Mouse (Mus musculus): ENCODE results near the gene Mdk. TPM values are rescaled to one million over a fixed set of nuclear protein-coding genes. Genes with fewer than 3 reads are reported as not detected.
A peak's percentile ranks its signal among the peaks of the same experiment; 100 is the strongest.

The Mdk gene
- polyA plus RNA-seq, 1 experiment from 2014 or later, result 973 TPM

DNA sequence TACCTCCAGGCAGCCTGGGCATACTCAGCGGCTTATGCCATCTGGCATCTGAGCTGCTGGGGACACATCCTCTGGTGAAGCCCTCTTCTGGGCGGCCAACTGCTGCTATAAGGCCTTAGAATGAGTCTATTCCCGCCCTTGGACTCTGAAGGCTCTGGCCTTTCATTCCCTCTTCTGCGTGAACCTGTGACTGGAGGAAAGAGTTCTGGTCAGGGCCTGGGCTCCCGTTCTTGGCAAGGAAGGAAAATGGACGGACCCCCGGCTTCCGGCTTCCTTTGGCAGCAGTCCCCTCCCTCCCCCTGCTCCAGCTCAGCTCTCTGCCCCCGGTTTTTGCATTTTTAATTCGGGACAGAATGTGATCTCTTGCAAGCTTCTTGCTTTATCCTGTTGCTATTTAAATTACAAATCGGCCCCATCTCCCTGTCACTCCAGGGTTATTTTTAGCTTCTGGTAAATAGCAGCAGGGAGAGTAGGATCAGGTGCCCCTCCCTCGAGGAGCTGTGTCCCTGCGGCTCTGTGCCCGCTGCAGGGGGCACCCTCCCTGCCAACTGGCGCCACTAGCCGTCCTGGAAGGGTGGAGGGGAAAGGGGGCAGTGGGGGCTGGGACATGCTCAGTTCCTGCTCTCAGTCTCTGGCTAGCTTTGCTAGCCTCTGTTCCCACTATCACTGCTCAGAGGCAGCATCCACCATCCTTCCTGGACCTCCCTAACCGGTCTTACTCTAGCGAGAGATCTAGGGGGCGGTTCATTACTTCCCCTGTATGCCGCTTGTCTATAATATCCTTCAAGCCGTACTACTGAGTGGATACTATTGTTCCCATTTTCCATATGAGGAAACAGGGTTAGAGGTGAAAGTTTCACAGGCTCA, 39.4 kb upstream of the Mdk start:
- DNase-seq (ENCODE audit: low spot score) (no peak), ATAC-seq (replicated peaks; ENCODE audit: low FRiP score, low TSS enrichment, low read depth) (0 out of 2 replicates have a peak, but pooled peaks have one; percentile 30)
- Histone ChIP-seq H3K4me2 (ENCODE audit: low read length) (0 out of 2 replicates have a peak overlapping the region, but pooled peaks have one; percentile 3), H3K9me3 (ENCODE audit: control insufficient read depth, low read length) (no peaks in the 10 kb centered on the region), H3K27ac (ENCODE audit: low read depth) (peak overlapping the region; percentile 40; the same call in 1 of the 2 replicates), H3K36me3 (ENCODE audit: control insufficient read depth, insufficient read depth, low read length) (no peaks in the 10 kb centered on the region), H3K27me3 (replicated peaks; ENCODE audit: control insufficient read depth, insufficient read depth, low read length) (peaks cover 29% of the 10 kb centered on the region), H3K9ac (ENCODE audit: low read length) (no peak overlapping the region), H3K4me1 (replicated peaks; ENCODE audit: control insufficient read depth, insufficient read depth, low read length) (peaks cover 29% of the 10 kb centered on the region), H3K4me3 (ENCODE audit: low read depth, low read length) (no peak overlapping the region)
- 24% methylated on average over 21 of the region's 21 CpGs for WGBS

DNA sequence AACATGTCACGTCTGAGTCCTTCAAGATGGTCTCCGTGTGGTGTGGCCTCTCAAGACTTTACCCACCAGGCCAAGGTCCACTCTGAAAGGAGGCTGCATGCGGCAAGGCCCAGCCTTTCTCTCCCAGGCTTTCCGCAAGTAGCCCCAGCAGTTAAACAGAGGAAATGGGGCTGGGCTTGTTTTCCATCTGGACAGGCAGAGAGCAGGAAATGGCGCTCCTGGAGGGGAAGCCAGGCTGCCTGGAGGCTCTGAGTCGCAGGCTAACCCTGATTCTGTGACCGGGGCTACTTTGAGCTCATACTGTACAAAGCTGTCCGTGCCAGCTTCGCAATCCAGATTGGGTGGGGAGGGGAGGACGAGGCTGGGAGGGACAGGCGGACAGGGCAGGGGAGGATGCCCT, 35.9 kb upstream of the Mdk start:
- Histone ChIP-seq H3K27ac (ENCODE audit: low read depth) (peak overlapping the region; percentile 70), H3K36me3 (ENCODE audit: control insufficient read depth, insufficient read depth, low read length) (no peaks in the 10 kb centered on the region), H3K9ac (ENCODE audit: low read length) (no peak overlapping the region), H3K4me3 (ENCODE audit: low read depth, low read length) (no peak overlapping the region), H3K9me3 (ENCODE audit: control insufficient read depth, low read length) (no peaks in the 10 kb centered on the region), H3K27me3 (replicated peaks; ENCODE audit: control insufficient read depth, insufficient read depth, low read length) (no peaks in the 10 kb centered on the region), H3K4me2 (ENCODE audit: low read length) (no peak overlapping the region), H3K4me1 (replicated peaks; ENCODE audit: control insufficient read depth, insufficient read depth, low read length) (peaks cover 30% of the 10 kb centered on the region)
- ATAC-seq (replicated peaks; ENCODE audit: low FRiP score, low TSS enrichment, low read depth), result no peak
- DNase-seq (ENCODE audit: low spot score), result no peak
- 51% methylated on average over 11 of the region's 11 CpGs for WGBS

DNA sequence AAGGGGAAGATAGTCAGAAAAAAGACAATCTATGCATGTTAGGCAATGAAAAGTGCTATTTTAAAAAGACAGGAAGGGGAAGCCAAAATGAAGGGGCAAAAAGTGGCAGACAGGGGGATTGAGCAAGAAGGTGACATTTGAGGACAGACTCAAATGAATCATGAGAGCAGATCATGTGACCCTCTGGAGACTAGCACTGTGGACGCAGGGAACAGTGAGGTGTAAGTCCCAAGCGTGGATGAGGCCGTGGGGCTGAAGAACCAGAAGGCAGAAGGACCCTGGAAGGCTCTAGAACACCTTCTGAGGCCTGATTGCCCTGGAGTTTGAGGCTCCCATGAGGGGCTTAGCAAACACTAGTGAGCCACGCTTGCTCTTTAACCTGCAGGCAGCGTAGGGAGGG, 34.3 kb upstream of the Mdk start:
- WGBS, result 92% methylated on average over 5 of the region's 5 CpGs
- no peak for ATAC-seq (replicated peaks; ENCODE audit: low FRiP score, low TSS enrichment, low read depth)

DNA sequence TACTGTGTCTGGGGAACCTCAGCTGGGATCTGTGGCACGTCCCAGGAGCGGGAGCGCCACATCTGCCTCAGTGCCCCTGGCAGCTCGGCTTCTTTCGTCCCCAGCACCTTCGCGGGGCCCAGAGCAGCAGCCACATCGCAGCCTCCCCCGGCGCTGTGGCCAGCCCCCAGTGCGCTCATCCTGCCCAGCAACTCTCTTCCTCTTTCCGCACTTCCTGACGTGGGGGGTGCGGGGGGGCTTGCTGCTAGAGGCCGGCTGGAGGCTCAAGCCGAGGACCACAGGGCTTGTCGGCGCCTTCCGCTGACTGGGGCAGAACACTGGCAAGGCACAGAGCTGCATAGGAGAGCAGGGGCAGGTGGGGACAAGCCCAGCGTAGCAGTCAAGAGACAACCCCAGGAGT, 33.3 kb upstream of the Mdk start:
- DNase-seq (ENCODE audit: low spot score), result no peak
- Histone ChIP-seq H3K9ac (ENCODE audit: low read length) (peak overlapping the region; percentile 8), H3K4me3 (ENCODE audit: low read depth, low read length) (peak overlapping the region; percentile 16), H3K4me1 (replicated peaks; ENCODE audit: control insufficient read depth, insufficient read depth, low read length) (peaks cover 34% of the 10 kb centered on the region), H3K4me2 (ENCODE audit: low read length) (peak overlapping the region; percentile 41), H3K27ac (ENCODE audit: low read depth) (no peak overlapping the region), H3K27me3 (replicated peaks; ENCODE audit: control insufficient read depth, insufficient read depth, low read length) (no peaks in the 10 kb centered on the region), H3K9me3 (ENCODE audit: control insufficient read depth, low read length) (no peaks in the 10 kb centered on the region), H3K36me3 (ENCODE audit: control insufficient read depth, insufficient read depth, low read length) (no peaks in the 10 kb centered on the region)
- WGBS, result 19% methylated on average over 20 of the region's 20 CpGs
- no peak for ATAC-seq (replicated peaks; ENCODE audit: low FRiP score, low TSS enrichment, low read depth)

More for the DNA sequence above, 34.3 kb upstream of the Mdk start:
- Histone ChIP-seq H3K27ac (ENCODE audit: low read depth) (no peak overlapping the region), H3K9me3 (ENCODE audit: control insufficient read depth, low read length) (no peaks in the 10 kb centered on the region), H3K9ac (ENCODE audit: low read length) (no peak overlapping the region), H3K4me1 (replicated peaks; ENCODE audit: control insufficient read depth, insufficient read depth, low read length) (peaks cover 34% of the 10 kb centered on the region), H3K4me2 (ENCODE audit: low read length) (no peak overlapping the region), H3K27me3 (replicated peaks; ENCODE audit: control insufficient read depth, insufficient read depth, low read length) (no peaks in the 10 kb centered on the region), H3K36me3 (ENCODE audit: control insufficient read depth, insufficient read depth, low read length) (no peaks in the 10 kb centered on the region), H3K4me3 (ENCODE audit: low read depth, low read length) (no peak overlapping the region)
- DNase-seq (ENCODE audit: low spot score), result no peak

DNA sequence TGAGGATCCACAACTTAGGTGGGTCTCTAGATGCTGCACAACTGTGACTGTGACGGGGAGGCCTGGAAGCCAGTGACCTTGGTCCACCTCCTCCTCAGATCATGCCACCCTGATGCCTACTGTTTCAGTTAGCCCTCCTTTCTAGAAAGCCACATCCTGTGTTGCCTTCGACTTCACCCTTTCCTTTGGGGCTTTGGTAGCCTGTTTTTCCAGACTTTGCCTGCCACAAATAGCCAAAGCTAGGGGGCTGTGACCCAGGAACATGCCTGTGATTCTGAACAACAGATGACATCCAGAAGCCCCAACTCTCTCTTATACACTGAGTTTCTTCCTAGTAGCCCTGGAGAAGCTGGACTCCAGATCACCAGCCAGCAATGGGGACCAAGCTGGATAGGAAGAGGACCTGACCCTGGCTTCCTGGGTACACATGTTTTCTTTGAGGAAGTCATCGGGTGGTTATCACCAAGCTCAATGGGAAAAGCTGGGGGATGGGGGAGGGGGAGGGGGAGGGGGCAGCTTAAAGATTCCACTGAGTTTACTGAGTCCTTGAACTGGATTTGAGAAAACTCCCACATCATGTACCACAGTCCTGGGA, 32.6 kb upstream of the Mdk start:
- Histone ChIP-seq H3K36me3 (ENCODE audit: control insufficient read depth, insufficient read depth, low read length) (no peaks in the 10 kb centered on the region), H3K27me3 (replicated peaks; ENCODE audit: control insufficient read depth, insufficient read depth, low read length) (no peaks in the 10 kb centered on the region), H3K4me1 (replicated peaks; ENCODE audit: control insufficient read depth, insufficient read depth, low read length) (peaks cover 39% of the 10 kb centered on the region), H3K27ac (ENCODE audit: low read depth) (no peak overlapping the region), H3K9me3 (ENCODE audit: control insufficient read depth, low read length) (no peaks in the 10 kb centered on the region), H3K9ac (ENCODE audit: low read length) (no peak overlapping the region), H3K4me2 (ENCODE audit: low read length) (peak overlapping the region; percentile 93), H3K4me3 (ENCODE audit: low read depth, low read length) (0 out of 2 replicates have a peak overlapping the region, but pooled peaks have one; percentile 16)
- WGBS, result 71% methylated on average over 3 of the region's 3 CpGs
- DNase-seq (ENCODE audit: low spot score) (no peak), ATAC-seq (replicated peaks; ENCODE audit: low FRiP score, low TSS enrichment, low read depth) (no peak)

DNA sequence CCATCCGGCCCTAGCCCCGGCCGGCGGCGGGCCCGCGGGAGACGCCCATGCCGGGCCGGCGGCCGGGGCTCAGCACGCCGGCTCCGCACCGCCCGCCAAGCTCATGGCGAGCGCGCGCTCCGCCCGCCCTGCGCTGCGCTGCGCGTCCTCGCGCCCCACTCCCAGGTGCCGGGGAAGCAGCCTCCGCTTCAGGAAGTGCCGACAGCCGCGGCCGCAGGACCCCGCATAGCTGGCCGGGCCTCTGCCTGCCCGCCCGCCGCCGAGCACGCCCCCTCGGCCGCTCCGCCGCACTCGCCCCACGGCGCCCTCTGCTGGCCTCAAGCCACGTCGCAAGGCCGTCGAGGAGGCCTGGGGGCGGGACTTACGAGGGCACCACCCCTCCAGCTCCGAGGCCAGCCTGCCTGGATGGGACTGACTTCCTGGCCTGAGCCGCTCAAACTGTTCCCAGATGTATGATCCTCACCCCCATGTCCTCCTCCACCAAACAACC, 31.4 kb upstream of the Mdk start:
- peak overlapping the region; percentile 71 for H3K27ac ChIP-seq (ENCODE audit: low read depth)
- no peaks in the 10 kb centered on the region for H3K27me3 ChIP-seq (replicated peaks; ENCODE audit: control insufficient read depth, insufficient read depth, low read length)
- no peaks in the 10 kb centered on the region for H3K36me3 ChIP-seq (ENCODE audit: control insufficient read depth, insufficient read depth, low read length)
- DNase-seq (ENCODE audit: low spot score) (peak; percentile 97), ATAC-seq (replicated peaks; ENCODE audit: low FRiP score, low TSS enrichment, low read depth) (peak; percentile 92)
- H3K9ac ChIP-seq (ENCODE audit: low read length), result peak overlapping the region; percentile 88
- no peaks in the 10 kb centered on the region for H3K9me3 ChIP-seq (ENCODE audit: control insufficient read depth, low read length)
- 1% methylated on average over 52 of the region's 57 CpGs for WGBS
- peak overlapping the region; percentile 81 for H3K4me3 ChIP-seq (ENCODE audit: low read depth, low read length)
- peaks cover 46% of the 10 kb centered on the region for H3K4me1 ChIP-seq (replicated peaks; ENCODE audit: control insufficient read depth, insufficient read depth, low read length)
- peak overlapping the region; percentile 93 for H3K4me2 ChIP-seq (ENCODE audit: low read length)

DNA sequence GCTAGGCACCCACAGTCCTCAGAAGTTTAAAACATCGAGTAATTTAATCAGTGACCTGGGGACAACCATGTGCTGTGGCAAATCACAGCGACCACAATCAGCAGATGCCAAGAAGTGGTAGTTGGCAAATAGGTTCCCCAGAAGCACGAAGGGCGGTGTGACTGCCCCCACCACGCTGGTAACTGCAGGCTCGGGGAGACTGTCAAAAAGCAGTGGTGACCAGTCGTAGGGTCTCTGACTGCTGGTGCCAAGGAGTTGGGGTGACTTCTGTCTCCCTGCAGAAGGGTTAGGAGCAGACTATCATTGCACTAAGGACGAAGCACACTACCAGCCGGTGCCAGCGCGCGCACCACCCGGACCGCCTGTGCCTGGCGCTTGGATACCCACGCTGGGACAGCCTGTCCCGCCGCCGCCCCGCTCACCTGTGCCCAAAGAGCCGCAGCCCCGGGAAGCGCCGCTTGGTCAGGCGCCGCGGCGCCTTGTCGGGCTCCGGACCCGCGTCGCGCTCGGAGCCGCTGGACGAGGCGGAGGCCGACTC, 30.8 kb upstream of the Mdk start:
- peaks cover 47% of the 10 kb centered on the region for H3K4me1 ChIP-seq (replicated peaks; ENCODE audit: control insufficient read depth, insufficient read depth, low read length)
- no peaks in the 10 kb centered on the region for H3K9me3 ChIP-seq (ENCODE audit: control insufficient read depth, low read length)
- no peak for DNase-seq (ENCODE audit: low spot score)
- H3K27ac ChIP-seq (ENCODE audit: low read depth), result peak overlapping the region; percentile 71
- no peaks in the 10 kb centered on the region for H3K36me3 ChIP-seq (ENCODE audit: control insufficient read depth, insufficient read depth, low read length)
- WGBS, result under 1% methylated on average over 39 of the region's 39 CpGs
- peak overlapping the region; percentile 81 for H3K4me3 ChIP-seq (ENCODE audit: low read depth, low read length)
- H3K27me3 ChIP-seq (replicated peaks; ENCODE audit: control insufficient read depth, insufficient read depth, low read length), result no peaks in the 10 kb centered on the region
- ATAC-seq (replicated peaks; ENCODE audit: low FRiP score, low TSS enrichment, low read depth), result no peak; the same call in 1 of the 2 replicates
- peak overlapping the region; percentile 93 for H3K4me2 ChIP-seq (ENCODE audit: low read length)
- peak overlapping the region; percentile 88 for H3K9ac ChIP-seq (ENCODE audit: low read length)

DNA sequence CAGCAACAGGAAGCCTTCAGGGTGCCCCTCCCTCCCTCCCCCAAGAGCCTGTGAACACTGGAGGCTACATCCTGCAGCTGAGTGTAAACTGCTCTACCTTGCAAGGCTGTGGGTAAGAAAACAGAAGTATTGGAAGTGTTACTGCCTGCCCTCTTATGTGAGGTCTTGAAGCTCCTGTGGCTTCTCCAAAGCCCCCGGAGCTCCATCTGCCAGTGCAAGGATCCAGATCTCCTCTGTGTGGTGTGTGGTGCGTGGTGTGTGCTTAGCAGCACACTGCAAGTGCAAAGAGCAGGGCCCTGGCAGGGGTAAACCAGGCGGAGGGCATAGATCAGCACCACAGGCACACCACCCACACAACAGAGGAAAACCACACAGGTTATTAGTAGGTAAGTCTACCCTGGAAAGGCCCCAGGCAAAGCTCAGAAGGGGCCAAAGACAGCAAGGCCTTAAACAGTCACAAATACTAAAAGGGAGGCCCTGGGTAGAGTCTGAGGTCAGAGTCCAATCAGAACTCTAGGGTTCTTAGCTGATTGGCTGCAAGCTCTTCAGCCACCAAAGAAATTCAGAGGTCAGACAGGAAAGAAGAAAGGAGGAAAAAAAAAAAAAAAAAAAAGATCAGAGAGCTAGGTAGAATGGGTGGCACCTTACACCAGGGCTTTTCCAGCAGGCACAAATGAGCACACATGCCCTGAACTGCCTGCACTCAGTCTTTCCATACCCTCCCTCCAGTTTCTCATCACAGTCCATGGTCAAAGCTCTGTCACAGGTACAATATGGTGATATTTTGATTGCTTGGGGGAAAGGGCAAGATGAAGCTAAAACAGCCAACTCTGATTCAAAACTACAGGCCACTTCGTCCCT, 30.0 kb upstream of the Mdk start:
- DNase-seq (ENCODE audit: low spot score), result no peak
- Histone ChIP-seq H3K27me3 (replicated peaks; ENCODE audit: control insufficient read depth, insufficient read depth, low read length) (no peaks in the 10 kb centered on the region), H3K9me3 (ENCODE audit: control insufficient read depth, low read length) (no peaks in the 10 kb centered on the region), H3K36me3 (ENCODE audit: control insufficient read depth, insufficient read depth, low read length) (no peaks in the 10 kb centered on the region), H3K27ac (ENCODE audit: low read depth) (peak overlapping the region; percentile 75), H3K4me2 (ENCODE audit: low read length) (peak overlapping the region; percentile 93), H3K4me3 (ENCODE audit: low read depth, low read length) (peak overlapping the region; percentile 81), H3K9ac (ENCODE audit: low read length) (peak overlapping the region; percentile 88), H3K4me1 (replicated peaks; ENCODE audit: control insufficient read depth, insufficient read depth, low read length) (peaks cover 53% of the 10 kb centered on the region)
- ATAC-seq (replicated peaks; ENCODE audit: low FRiP score, low TSS enrichment, low read depth), result no peak; the same call in 1 of the 2 replicates
- WGBS, result 35% methylated on average over 4 of the region's 4 CpGs
